Mouse (Mus musculus): ENCODE measurements around the gene Kdm4b.

Kdm4b gene

DNA sequence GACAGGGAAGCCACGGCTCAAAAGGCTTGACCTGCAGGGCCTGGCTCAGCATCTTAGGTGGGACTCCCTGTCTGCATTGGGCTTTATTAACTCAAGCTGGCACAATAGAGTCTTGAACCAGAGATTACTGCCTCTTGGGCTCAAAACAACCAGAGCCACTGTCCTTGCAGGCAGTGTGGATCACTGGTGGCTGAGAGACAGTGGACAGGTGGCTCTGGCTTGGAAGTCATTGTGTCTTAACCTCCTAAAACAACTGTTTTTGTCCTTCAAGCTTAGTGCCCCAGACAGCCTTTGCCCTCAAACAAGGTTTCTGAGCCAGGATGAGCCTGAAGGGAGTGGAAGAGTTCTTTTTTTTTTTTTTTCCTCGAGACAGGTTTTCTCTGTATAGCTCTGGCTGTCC lies 19.5 kb downstream of the Kdm4b start:
- no peak for DNase-seq (ENCODE audit: low spot score)

DNA sequence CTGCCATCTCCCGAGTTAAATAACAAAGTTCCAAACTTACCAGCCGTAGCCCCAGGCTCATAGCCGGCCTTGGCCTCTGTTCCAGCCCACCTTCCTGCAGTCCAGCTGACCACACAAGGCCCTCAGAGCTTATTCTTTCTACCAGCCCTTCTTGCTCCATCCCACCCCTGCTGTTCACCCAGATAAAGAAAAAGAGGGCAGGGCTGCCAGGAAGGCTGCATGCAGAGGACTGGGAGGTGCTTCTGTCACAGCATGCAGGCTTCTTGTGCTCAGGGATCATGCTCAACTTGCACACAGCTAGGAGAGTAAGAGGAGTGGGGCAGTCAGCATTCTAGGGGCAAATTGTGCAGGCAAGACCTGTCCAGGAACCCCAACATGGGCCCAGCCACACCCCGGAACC lies 22.3 kb downstream of the Kdm4b start:
- no peak for DNase-seq (ENCODE audit: low spot score)

- no peak for DNase-seq (ENCODE audit: low spot score)
Observed at GRCm38 (mm10) chr17:56348586-56348985, 22.7 kb downstream of the Kdm4b start.

- peak; percentile 44 for DNase-seq (ENCODE audit: low spot score)
Observed at GRCm38 (mm10) chr17:56350694-56351093, 24.8 kb downstream of the Kdm4b start.

GRCm38 (mm10) chr17:56356921-56357885 lies 31.3 kb downstream of the Kdm4b start:
- DNase-seq (ENCODE audit: low spot score) = no peak

GRCm38 (mm10) chr17:56359183-56359725 lies 33.4 kb downstream of the Kdm4b start:
- DNase-seq (ENCODE audit: low spot score) = no peak

GRCm38 (mm10) chr17:56359864-56360263 lies 34.0 kb downstream of the Kdm4b start:
- no peak for DNase-seq (ENCODE audit: low spot score)

DNA sequence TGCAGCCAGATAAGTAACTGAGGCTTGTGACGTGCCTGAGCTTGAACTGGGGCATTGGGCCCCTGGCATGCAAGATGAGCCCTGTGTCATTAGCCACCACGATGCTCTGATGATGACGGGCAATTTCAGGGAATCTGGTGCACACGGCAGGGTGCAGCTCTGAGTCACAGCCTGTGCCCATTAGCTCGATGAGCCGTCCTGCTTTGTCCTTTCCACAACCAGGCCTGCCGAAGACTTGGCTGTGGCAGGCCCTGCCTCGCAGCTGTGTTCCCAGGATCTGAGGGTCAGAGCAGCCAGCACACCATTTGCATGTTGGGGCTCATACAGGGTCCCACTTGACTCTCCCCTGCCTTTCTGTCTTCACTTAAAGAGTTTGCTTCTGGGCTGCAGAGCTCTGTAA lies 34.6 kb downstream of the Kdm4b start:
- no peak for DNase-seq (ENCODE audit: low spot score)

- DNase-seq (ENCODE audit: low spot score) = no peak
Observed at GRCm38 (mm10) chr17:56361542-56361941, 35.7 kb downstream of the Kdm4b start.

- DNase-seq (ENCODE audit: low spot score) = no peak
Observed at GRCm38 (mm10) chr17:56365791-56366673, 40.2 kb downstream of the Kdm4b start.

GRCm38 (mm10) chr17:56368291-56368790 lies 42.5 kb downstream of the Kdm4b start:
- DNase-seq (ENCODE audit: low spot score) = no peak

DNA sequence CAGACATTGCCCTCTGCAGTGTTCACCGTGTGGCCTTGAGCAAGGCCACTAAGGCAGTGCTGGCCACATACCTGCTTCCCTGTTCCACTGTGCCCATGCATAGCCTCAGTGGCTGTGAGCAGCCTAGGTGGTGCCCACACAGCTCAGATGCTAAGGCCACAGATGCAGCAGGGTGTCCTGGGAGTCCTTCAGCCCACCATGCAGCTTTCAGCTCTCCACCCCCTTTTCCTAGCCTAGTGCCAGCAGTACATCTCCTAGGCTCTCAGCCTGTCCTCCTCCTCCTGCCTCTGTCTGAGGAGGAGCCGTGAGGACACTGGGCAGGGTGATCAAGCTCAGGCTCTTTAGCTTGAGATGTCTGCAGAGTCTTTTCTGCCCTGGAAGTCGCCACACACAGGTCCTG lies 44.2 kb downstream of the Kdm4b start:
- DNase-seq (ENCODE audit: low spot score) = no peak

DNA sequence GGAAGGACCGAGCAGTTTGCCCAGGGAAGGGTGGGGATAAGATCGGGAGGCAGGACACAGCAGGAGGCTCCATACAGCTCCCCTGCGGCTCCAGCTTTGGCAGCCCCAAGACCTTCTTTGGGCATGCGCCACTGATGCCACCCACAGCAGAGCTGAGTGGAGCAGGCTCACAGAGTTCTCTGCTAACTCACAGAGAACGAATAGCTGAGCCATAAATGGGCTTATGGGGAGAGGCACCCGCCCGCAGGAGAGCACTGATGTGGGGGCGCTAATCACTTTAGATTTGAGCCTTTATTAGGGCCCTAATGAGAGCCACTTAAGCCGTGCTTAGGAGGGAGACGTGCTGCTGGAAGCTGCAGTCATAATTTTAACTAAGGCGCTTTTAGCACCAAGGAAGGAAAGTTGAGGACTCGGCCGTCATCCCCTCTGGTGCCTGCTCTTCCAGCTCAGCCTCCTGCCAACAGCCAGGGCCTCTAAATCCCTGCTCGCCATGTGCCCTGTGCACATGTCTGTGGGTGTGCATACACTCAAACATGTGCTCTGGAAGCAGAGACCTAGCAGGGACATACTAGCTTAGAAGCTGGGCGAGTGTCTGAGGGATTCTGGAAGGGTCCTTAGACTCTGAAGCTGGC lies 45.3 kb downstream of the Kdm4b start:
- no peak for DNase-seq (ENCODE audit: low spot score)

GRCm38 (mm10) chr17:56372109-56372508 lies 46.2 kb downstream of the Kdm4b start:
- DNase-seq (ENCODE audit: low spot score) = no peak

DNA sequence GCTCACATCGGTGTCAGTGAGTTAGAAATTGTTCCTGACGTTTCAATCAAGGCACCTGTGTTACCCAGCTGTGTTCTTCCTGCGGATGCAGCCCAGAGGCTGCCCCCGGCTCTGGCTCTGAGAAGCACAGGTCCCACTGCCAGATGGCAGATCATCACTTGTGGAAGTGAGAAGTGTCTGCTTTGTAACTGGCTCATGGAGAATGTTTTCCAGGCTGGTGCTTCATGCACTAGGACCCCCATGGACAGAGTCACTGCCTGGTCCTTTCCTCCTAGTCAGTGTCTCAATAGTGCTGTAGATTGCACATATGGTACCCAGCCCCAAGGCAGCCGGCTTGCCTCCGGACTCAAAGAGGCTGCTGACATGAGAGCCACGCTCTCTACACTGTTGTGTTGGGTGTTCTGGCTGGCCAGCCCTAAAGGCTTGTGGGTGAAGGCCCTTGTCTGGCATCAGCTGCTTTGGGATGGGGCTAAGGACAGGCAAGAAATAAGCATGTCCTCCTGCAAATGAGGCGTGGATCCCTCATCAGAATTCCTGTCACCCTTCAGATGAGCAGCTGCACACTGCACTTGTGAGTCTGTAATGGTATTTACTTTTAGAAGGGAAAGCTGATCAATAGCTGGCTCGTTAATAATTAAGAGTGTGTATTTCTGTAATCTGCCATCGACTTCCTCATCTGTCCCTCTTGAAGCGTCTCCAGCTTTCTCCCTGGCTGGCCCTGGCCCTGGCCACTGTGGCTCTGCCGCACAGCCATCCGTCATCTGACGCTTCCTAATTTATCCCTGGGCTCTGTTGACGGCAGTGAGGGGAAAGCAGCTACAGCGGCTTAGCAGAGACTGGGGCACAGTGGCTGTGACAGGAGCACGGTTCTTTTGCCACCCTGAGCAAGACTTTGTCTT lies 47.5 kb downstream of the Kdm4b start:
- no peak for DNase-seq (ENCODE audit: low spot score)

DNA sequence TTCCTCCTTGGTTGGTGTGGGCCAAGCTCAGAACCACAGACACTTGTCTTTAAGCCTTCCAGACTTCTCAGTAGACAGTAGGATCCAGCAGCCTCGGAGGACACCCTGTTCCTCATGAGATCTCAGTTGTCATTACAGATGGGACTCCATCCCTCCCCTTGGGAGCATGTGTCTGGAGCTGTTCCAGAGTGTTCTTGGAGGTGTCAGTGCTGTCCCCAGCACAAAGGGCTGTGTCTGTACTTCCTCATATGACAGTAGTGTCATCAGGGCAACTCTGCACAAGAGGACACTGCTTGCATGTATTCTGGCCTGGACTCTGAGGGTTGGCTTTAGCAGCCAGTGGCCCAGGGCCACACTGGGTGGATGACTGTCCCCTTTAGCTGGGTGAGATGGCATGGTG lies 49.0 kb downstream of the Kdm4b start:
- DNase-seq (ENCODE audit: low spot score) = no peak

GRCm38 (mm10) chr17:56379281-56379834 lies 53.5 kb downstream of the Kdm4b start:
- no peak for DNase-seq (ENCODE audit: low spot score)

- no peak for DNase-seq (ENCODE audit: low spot score)
Observed at GRCm38 (mm10) chr17:56380286-56380685, 54.4 kb downstream of the Kdm4b start.

DNA sequence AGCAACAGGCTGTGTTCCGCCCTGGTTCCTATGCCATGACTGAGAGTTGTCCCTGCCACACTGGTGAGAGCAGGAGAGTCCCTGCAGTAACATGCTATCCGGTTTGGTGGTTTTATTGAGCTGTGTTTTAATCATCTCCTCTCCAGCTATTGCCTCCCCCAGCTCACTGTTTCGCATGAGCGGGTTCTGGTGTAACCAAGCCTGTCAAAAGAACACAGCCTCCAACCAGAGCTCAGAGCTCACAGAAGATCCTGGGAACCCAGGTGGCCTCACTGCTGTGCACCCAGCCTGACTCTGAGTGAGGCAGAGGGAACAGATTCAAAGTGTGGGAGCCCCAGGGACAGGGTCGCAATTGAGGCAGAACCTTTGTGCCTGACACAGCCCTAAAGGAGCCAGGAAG lies 55.3 kb downstream of the Kdm4b start:
- no peak for DNase-seq (ENCODE audit: low spot score)

- no peak for DNase-seq (ENCODE audit: low spot score)
Observed at GRCm38 (mm10) chr17:56382997-56383396, 57.1 kb downstream of the Kdm4b start.

DNA sequence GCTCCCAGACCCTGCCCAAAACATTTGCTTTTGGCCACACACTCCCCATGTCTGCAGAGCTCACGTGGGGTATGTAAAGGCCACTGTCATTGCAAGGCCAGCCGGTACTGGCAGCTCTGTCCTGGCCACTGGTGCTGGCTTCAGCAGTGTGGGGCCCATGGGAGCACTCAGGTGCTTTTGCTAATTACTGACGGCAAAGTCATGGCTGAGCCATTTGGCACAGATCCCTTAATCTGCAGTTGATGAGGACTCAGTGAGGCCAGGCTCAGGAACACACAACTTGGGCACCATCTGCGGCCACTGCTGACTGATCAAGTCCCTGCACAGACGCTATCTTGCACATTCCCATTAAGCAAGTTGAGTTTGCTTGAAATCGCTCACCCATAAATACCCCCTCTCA lies 59.0 kb downstream of the Kdm4b start:
- DNase-seq (ENCODE audit: low spot score) = no peak

Measured in testis, postnatal 14 days (tissue).